Mouse (Mus musculus) limb, embryonic 15.5 days (tissue): ENCODE results near the gene Rpl3. TPM values are rescaled to one million over a fixed set of nuclear protein-coding genes. Genes with fewer than 3 reads are reported as not detected.
A peak's percentile ranks its signal among the peaks of the same experiment; 100 is the strongest.

Experiments
- ATAC-seq: fragments of 200-750 bp; cut with Nextera tagmentation; 2 replicates; pipeline ENCODE4 v1.8.0; 2017; ENCODE audit warnings: low read depth, moderate TSS enrichment; ENCODE audit not compliant: insufficient number of reproducible peaks, low FRiP score, low TSS enrichment
- H3K27ac ChIP-seq: fragments of 300-500 bp; sonication (generic); 2 replicates; pipeline ENCODE4 v1.5.1; 2015; ENCODE audit warnings: moderate library complexity, mild to moderate bottlenecking, inconsistent platforms
- H3K27me3 ChIP-seq: fragments of 300-500 bp; sonication (generic); 2 replicates; pipeline ENCODE4 v1.6.1; 2015; ENCODE audit warnings: inconsistent platforms
- H3K36me3 ChIP-seq: fragments of 300-500 bp; sonication (generic); 2 replicates; pipeline ENCODE4 v1.6.1; 2015; ENCODE audit warnings: inconsistent platforms
- H3K4me1 ChIP-seq: fragments of 300-500 bp; sonication (generic); 2 replicates; pipeline ENCODE4 v1.6.1; 2015; ENCODE audit warnings: inconsistent platforms
- H3K4me2 ChIP-seq: fragments of 300-500 bp; sonication (generic); 2 replicates; pipeline ENCODE4 v1.6.1; 2015; ENCODE audit warnings: mild to moderate bottlenecking, inconsistent platforms
- H3K4me3 ChIP-seq: fragments of 300-500 bp; sonication (generic); 2 replicates; pipeline ENCODE4 v1.5.1; 2015; ENCODE audit warnings: mild to moderate bottlenecking, inconsistent platforms
- H3K9ac ChIP-seq: fragments of 300-500 bp; sonication (generic); 2 replicates; pipeline ENCODE4 v1.6.1; 2015; ENCODE audit warnings: inconsistent platforms
- H3K9me3 ChIP-seq: fragments of 300-500 bp; sonication (generic); 2 replicates; pipeline ENCODE4 v1.6.1; 2016; ENCODE audit warnings: inconsistent platforms
- WGBS: fragments of 180-500 bp; shearing (Covaris S2); methylation state at CpG from one replicate; pipeline ENCODE4 v1.1.7; 2015; 5-methylcytosine and 5-hydroxymethylcytosine counted together
- microRNA-seq: library from miRNA; unstranded; fragments of <30 nt; microRNA quantifications from one replicate; pipeline ENCODE4, GENCODE M21; 2016
- polyA plus RNA-seq: library from polyadenylated mRNA; unstranded; fragments of >200 nt; fragmentation: Nextera tagmentation; extraction: Ambion mirVana; gene quantifications from 2 replicates; pipeline ENCODE4 v1.2.1, GENCODE M21; 2015

Gene Rpl3
- polyA plus RNA-seq, 1 experiment from 2014 or later: 1,080 TPM

- 89% methylated on average over 2 of the region's 2 CpGs for WGBS
- Histone ChIP-seq H3K4me3 (no peak overlapping the region), H3K9me3 (no peaks in the 10 kb centered on the region), H3K27me3 (no peaks in the 10 kb centered on the region), H3K4me1 (no peaks in the 10 kb centered on the region), H3K36me3 (no peaks in the 10 kb centered on the region), H3K27ac (no peak overlapping the region), H3K4me2 (no peak overlapping the region), H3K9ac (no peak overlapping the region)
- no peak for ATAC-seq
Measured at GRCm38 (mm10) chr15:80038110-80038391, 53.6 kb downstream of the Rpl3 start.

GRCm38 (mm10) chr15:80037255-80038109 lies 54.2 kb downstream of the Rpl3 start:
- no peak overlapping the region for H3K27ac ChIP-seq
- H3K27me3 ChIP-seq: no peaks in the 10 kb centered on the region
- no peak overlapping the region for H3K9ac ChIP-seq
- no peak overlapping the region for H3K4me2 ChIP-seq
- no peaks in the 10 kb centered on the region for H3K9me3 ChIP-seq
- no peaks in the 10 kb centered on the region for H3K36me3 ChIP-seq
- no peaks in the 10 kb centered on the region for H3K4me1 ChIP-seq
- no peak overlapping the region for H3K4me3 ChIP-seq
- 77% methylated on average over 11 of the region's 11 CpGs for WGBS
- ATAC-seq: no peak

- 82% methylated on average over 6 of the region's 6 CpGs for WGBS
Measured at GRCm38 (mm10) chr15:80035341-80035885, 56.3 kb downstream of the Rpl3 start.

GRCm38 (mm10) chr15:80034913-80035312 lies 56.8 kb downstream of the Rpl3 start:
- Histone ChIP-seq H3K9me3 (no peaks in the 10 kb centered on the region), H3K4me3 (no peak overlapping the region), H3K27me3 (no peaks in the 10 kb centered on the region), H3K4me2 (no peak overlapping the region), H3K36me3 (no peaks in the 10 kb centered on the region), H3K4me1 (no peaks in the 10 kb centered on the region), H3K27ac (no peak overlapping the region), H3K9ac (no peak overlapping the region)
- no peak for ATAC-seq

More at GRCm38 (mm10) chr15:80035341-80035885, 56.3 kb downstream of the Rpl3 start:
- no peak overlapping the region for H3K4me3 ChIP-seq
- no peak for ATAC-seq
- H3K27ac ChIP-seq: no peak overlapping the region
- H3K9me3 ChIP-seq: no peaks in the 10 kb centered on the region
- H3K27me3 ChIP-seq: no peaks in the 10 kb centered on the region
- no peaks in the 10 kb centered on the region for H3K4me1 ChIP-seq
- no peak overlapping the region for H3K9ac ChIP-seq
- no peaks in the 10 kb centered on the region for H3K36me3 ChIP-seq
- no peak overlapping the region for H3K4me2 ChIP-seq

- Histone ChIP-seq H3K4me1 (no peaks in the 10 kb centered on the region), H3K4me3 (no peak overlapping the region), H3K4me2 (no peak overlapping the region), H3K9me3 (no peaks in the 10 kb centered on the region), H3K9ac (no peak overlapping the region), H3K27me3 (no peaks in the 10 kb centered on the region), H3K36me3 (no peaks in the 10 kb centered on the region), H3K27ac (no peak overlapping the region)
- ATAC-seq: no peak
- 66% methylated on average over 7 of the region's 7 CpGs for WGBS
Measured at GRCm38 (mm10) chr15:80034366-80034765, 57.3 kb downstream of the Rpl3 start.

- no peak overlapping the region for H3K4me2 ChIP-seq
- H3K27me3 ChIP-seq: no peaks in the 10 kb centered on the region
- ATAC-seq: no peak
- no peak overlapping the region for H3K4me3 ChIP-seq
- H3K4me1 ChIP-seq: peaks cover 12% of the 10 kb centered on the region
- no peaks in the 10 kb centered on the region for H3K9me3 ChIP-seq
- no peaks in the 10 kb centered on the region for H3K36me3 ChIP-seq
- no peak overlapping the region for H3K27ac ChIP-seq
- H3K9ac ChIP-seq: no peak overlapping the region
- WGBS: 87% methylated on average over 4 of the region's 4 CpGs
Measured at GRCm38 (mm10) chr15:80031133-80031532, 60.5 kb downstream of the Rpl3 start.

GRCm38 (mm10) chr15:80030399-80030798 lies 61.3 kb downstream of the Rpl3 start:
- no peak overlapping the region for H3K4me3 ChIP-seq
- no peaks in the 10 kb centered on the region for H3K36me3 ChIP-seq
- WGBS: 85% methylated on average over 10 of the region's 10 CpGs
- H3K27ac ChIP-seq: no peak overlapping the region
- no peaks in the 10 kb centered on the region for H3K9me3 ChIP-seq
- no peaks in the 10 kb centered on the region for H3K27me3 ChIP-seq
- peaks cover 14% of the 10 kb centered on the region for H3K4me1 ChIP-seq
- no peak for ATAC-seq
- H3K4me2 ChIP-seq: no peak overlapping the region
- H3K9ac ChIP-seq: no peak overlapping the region

- no peak overlapping the region for H3K4me3 ChIP-seq
Measured at GRCm38 (mm10) chr15:80028862-80029261, 62.8 kb downstream of the Rpl3 start.

More at GRCm38 (mm10) chr15:80028862-80029261, 62.8 kb downstream of the Rpl3 start:
- peaks cover 27% of the 10 kb centered on the region for H3K4me1 ChIP-seq
- no peaks in the 10 kb centered on the region for H3K27me3 ChIP-seq
- H3K9me3 ChIP-seq: no peaks in the 10 kb centered on the region
- 76% methylated on average over 5 of the region's 5 CpGs for WGBS
- no peak for ATAC-seq
- no peaks in the 10 kb centered on the region for H3K36me3 ChIP-seq
- H3K9ac ChIP-seq: no peak overlapping the region
- H3K27ac ChIP-seq: no peak overlapping the region
- no peak overlapping the region for H3K4me2 ChIP-seq

Small RNAs within 50 kb of the gene (microRNA-seq; reads per million reads assigned to microRNA genes)
- gene Snord43: 24.6 reads per million, percentile 34 among the genes with 10 or more reads in this experiment

Other genes with a start within 250 kb of the Rpl3 start
- gene Apobec3, start 200.2 kb downstream of the Rpl3 start, polyA plus RNA-seq: 14.7 and 15.3 TPM in 2 replicates
- 2.4 and 2.8 TPM in 2 replicates for gene Cbx7, start 120.7 kb downstream of the Rpl3 start, polyA plus RNA-seq
- gene Pdgfb, start 76.9 kb downstream of the Rpl3 start, polyA plus RNA-seq: 3.1 TPM in 2 replicates
- gene Syngr1, start 534 bp downstream of the Rpl3 start, polyA plus RNA-seq: 10.4 and 12.0 TPM in 2 replicates
- gene Tab1, start 41.3 kb upstream of the Rpl3 start, polyA plus RNA-seq: 33.8 and 34.7 TPM in 2 replicates
- 3.4 and 3.5 TPM in 2 replicates for gene Mgat3, start 81.9 kb upstream of the Rpl3 start, polyA plus RNA-seq
- 25.6 and 27.7 TPM in 2 replicates for gene Mief1, start 142.2 kb upstream of the Rpl3 start, polyA plus RNA-seq
- not detected in 2 replicates for gene AC140267.1, start 144.0 kb upstream of the Rpl3 start, polyA plus RNA-seq
- 145 and 160 TPM in 2 replicates for gene Atf4, start 163.3 kb upstream of the Rpl3 start, polyA plus RNA-seq
- 47.9 and 57.0 TPM in 2 replicates for gene Rps19bp1, start 172.4 kb upstream of the Rpl3 start, polyA plus RNA-seq
- 0.02 and 0.06 TPM in 2 replicates for gene Cacna1i, start 195.4 kb upstream of the Rpl3 start, polyA plus RNA-seq